Mouse (Mus musculus) left cerebral cortex, adult 9 months (tissue): ENCODE results near the gene Hist2h2bb.
"Not testable (repeated sequence)": the region's sequence is repeated elsewhere in the genome, so short reads cannot be mapped to it uniquely, and the experiment has no call there.

Experiments used
- DNase-seq, 2 experiments: peaks; one replicate each; pipeline ENCODE4 v3.0.0; 2022; ENCODE audit warnings: low spot score in 2 of 2

Hist2h2bb gene

GRCm38 (mm10) chr3:96263558-96264403 lies 5.8 kb upstream of the Hist2h2bb start:
- no peak for DNase-seq

DNA sequence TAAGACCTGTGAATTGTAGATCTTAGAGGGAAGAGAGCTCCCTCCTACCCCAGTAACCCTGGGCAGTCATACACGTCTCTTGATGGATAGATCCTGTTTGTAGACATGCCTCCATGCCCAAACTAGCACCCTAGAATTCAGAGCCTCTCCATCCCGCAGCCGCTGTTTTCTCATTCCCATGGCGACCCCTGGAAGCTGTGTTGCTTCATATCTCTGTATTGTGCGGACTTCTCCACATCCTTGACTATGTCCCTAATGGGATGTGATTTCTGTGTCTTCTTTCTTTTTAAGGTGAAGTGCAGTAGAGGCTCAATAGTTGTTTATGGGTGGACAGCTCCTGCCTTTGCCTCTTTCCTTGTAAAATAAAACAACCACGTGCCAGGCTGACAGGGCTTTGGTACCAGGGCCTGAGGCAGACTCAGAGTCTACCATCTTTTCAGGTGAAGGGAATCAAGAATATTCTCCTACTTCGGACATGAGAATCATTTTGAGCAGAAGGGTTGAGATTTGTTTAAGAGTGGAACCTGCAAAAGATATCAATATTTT lies 5.1 kb upstream of the Hist2h2bb start:
- DNase-seq, result no peak

- no peak for DNase-seq
These were observed 3.3 kb upstream of the Hist2h2bb start for GRCm38 (mm10) chr3:96266132-96266710.

DNA sequence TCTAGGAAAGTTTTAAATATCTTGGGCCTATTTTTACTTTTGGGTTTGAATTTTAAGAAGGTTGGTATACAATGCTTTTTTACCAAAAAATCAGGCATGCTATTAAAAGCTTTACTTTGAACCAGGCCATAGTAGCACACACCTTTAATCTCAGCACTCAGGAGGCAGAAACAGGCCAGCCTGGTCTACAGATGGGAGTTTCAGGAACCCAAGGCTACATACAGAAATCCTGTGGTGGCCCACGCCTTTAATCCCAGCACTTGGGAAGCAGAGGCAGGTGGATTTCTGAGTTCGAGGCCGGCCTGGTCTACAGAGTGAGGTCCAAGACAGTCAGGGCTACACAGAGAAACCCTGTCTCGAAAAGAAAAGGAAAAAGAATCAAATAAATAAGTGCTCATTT lies 2.0 kb upstream of the Hist2h2bb start:
- no peak for DNase-seq

- peak in 1 of 2 experiments; percentile 85 for DNase-seq
These were observed 1.3 kb upstream of the Hist2h2bb start, which contains the start of gene Hist2h3b for GRCm38 (mm10) chr3:96268051-96268775. TSS of gene Hist2h3b (plus strand) at chr3:96268654.

DNA sequence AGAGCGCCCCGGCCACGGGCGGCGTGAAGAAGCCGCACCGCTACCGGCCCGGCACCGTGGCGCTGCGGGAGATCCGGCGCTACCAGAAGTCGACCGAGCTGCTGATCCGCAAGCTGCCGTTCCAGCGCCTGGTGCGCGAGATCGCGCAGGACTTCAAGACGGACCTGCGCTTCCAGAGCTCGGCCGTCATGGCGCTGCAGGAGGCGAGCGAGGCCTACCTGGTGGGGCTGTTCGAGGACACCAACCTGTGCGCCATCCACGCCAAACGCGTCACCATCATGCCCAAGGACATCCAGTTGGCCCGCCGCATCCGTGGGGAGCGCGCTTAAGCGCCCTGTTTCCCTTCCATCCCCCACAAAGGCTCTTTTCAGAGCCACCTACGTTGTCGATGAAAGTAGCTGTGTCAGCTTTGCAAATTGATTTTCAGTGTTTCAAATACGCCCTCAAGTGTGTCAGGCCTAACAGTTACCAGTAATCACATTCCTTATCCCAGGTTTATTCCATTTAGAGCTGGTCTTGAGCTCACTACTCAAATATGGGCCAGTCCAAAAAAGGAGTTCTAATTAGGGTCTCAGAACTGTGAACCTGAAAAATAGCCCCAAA lies 675 bp upstream of the Hist2h2bb start:
- DNase-seq, result peak in 1 of 2 experiments; percentile 42

GRCm38 (mm10) chr3:96273591-96274465 lies 4.3 kb downstream of the Hist2h2bb start:
- no peak for DNase-seq

- DNase-seq, result peak in 1 of 2 experiments; percentile 61
These were observed 7.9 kb downstream of the Hist2h2bb start for GRCm38 (mm10) chr3:96277428-96277799.

GRCm38 (mm10) chr3:96277800-96278624 lies 8.5 kb downstream of the Hist2h2bb start:
- peak; percentile 90 to 93 for DNase-seq

GRCm38 (mm10) chr3:96280660-96281059 lies 11.1 kb downstream of the Hist2h2bb start:
- no peak for DNase-seq

DNA sequence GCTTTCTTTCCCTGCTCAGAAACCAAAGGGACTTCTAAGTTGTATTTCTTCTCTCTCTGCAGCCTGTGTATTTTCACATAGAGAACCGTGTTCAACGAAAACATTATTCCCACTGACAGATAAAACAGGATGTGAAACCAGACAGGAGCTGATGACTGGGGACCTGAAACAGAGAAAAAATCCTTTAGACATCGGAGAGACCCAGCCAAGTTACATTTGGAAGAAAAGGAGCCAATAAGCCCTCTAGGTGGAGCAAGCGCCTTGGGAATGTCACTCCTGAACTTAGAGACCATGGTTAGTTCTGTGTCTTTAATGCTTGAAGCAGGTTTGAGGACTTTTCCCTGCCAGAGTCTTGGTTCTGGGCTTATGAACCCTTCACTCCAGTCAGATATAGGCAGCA lies 14.9 kb downstream of the Hist2h2bb start:
- peak in 1 of 2 experiments; percentile 60 for DNase-seq

GRCm38 (mm10) chr3:96287334-96287733 lies 17.8 kb downstream of the Hist2h2bb start:
- DNase-seq, result not testable (repeated sequence)

DNA sequence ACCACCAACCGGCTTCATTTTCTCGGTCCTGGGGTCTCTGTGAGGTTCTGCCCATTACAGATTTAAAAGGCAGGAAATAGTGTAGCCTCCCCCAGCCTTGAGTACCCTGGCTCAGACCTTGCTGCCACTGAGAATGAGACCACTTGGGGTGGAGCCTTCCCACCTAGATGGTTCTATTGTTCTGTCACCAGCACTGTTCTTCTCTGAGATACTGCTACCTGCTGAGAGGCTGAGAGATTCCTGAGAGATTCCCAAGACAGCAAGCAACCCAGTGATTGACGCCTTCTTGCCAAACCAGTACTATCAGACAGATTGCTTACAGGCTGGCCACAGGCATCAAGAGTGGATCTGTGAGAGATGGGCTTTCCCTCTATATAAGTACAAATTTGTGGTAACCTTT lies 19.6 kb downstream of the Hist2h2bb start:
- no peak for DNase-seq

- DNase-seq, result not testable (repeated sequence)
These were observed 21.2 kb downstream of the Hist2h2bb start for GRCm38 (mm10) chr3:96290727-96291126.

GRCm38 (mm10) chr3:96292641-96293040 lies 23.1 kb downstream of the Hist2h2bb start:
- DNase-seq, result no peak

GRCm38 (mm10) chr3:96293368-96293767 lies 23.8 kb downstream of the Hist2h2bb start:
- DNase-seq, result no peak

- no peak for DNase-seq
These were observed 24.2 kb downstream of the Hist2h2bb start, which contains the start of gene Fcgr1 for GRCm38 (mm10) chr3:96293787-96294186. TSS of gene Fcgr1 (minus strand) at chr3:96293969.

GRCm38 (mm10) chr3:96298360-96298759 lies 28.8 kb downstream of the Hist2h2bb start:
- DNase-seq, result no peak

DNA sequence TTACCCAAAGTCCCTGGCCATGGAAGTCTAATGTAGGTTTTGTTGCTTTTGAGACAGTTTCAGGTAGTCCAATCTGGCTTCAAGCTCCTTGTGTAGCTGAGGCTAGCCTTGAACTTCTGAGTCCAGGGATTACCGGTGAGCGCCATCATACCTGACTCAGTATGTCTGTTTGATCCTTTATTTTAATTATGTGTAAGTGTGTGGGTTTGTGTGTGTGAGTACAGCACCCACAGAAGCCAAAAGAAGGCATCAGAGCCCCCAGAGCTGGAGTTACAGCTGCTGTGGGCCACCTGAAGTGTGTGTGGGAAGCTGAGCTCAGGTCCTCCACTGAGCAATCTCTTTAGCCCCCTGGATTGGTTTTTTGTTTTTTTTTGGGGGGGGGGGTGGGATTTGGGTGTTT lies 30.0 kb downstream of the Hist2h2bb start:
- DNase-seq, result no peak
